Mouse (Mus musculus): ENCODE results near the gene Gm42906. TPM values are rescaled to one million over a fixed set of nuclear protein-coding genes. Genes with fewer than 3 reads are reported as not detected.

The Gm42906 gene
- polyA plus RNA-seq, 1 experiment from 2014 or later = 0.52 TPM

DNA sequence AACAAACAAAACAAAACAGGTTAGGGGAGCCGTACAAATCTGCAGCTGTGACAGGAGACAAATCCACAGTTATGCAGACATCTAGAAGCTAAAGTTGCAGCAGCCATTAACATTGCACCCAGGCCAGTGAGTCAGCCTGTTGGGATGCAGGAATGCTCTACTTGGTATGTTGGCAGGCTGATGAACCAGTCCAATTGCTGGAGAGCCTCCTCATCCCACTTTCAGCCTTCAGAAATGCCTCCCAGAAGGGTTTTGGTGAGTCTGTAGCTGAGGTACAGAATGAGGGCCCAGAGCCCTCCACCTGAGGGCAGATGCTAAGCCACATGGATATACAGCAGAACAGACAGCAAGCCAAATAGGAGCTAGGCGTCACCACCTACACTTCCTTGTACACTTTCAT, 358.4 kb downstream of the Gm42906 start:
- no peak overlapping the region for H3K4me3 ChIP-seq (ENCODE audit: low read depth, low read length)
- WGBS = 52% methylated on average over 2 of the region's 2 CpGs
- ATAC-seq (ENCODE audit: low FRiP score, low TSS enrichment) = 0 out of 2 replicates have a peak, but pooled peaks have one; percentile 38

DNA sequence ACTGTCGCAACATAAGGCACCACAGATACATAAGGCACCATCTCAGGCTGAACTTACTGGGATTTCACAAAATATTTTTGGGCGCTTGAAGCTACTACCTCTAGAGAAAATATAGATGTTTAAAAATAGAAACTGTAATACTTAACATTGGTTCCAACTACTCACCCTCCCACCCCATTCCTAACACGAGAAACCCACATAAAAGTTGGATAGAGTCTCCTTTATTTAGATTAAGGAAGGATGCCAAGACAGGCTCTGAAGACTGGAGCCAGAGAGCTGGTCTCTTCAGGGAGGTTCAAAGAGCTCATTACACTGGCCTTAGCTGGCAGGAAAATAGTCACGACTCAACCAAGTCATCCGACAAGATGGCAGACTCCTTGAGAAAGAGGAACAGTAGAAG, 361.9 kb downstream of the Gm42906 start:
- Histone ChIP-seq H3K27ac (replicated peaks) (no peak overlapping the region), H3K4me1 (replicated peaks; ENCODE audit: control insufficient read depth, insufficient read depth) (no peaks in the 10 kb centered on the region), H3K4me2 (replicated peaks; ENCODE audit: low read depth) (no peak overlapping the region), H3K27me3 (ENCODE audit: control insufficient read depth, insufficient read depth, low read length) (no peaks in the 10 kb centered on the region), H3K9ac (ENCODE audit: low read length) (no peak overlapping the region), H3K4me3 (ENCODE audit: low read depth, low read length) (no peak overlapping the region), H3K9me3 (ENCODE audit: control insufficient read depth, low read length) (no peaks in the 10 kb centered on the region), H3K36me3 (ENCODE audit: control insufficient read depth, insufficient read depth, low read length) (peaks cover 14% of the 10 kb centered on the region; the same call in 1 of the 2 replicates)
- ATAC-seq (ENCODE audit: low FRiP score, low TSS enrichment) (no peak), DNase-seq (ENCODE audit: low spot score) (no peak)
- 57% methylated on average over 5 of the region's 5 CpGs for WGBS
- TF ChIP-seq CTCF (IDR thresholded peaks at IDR 0.05; ENCODE audit: low read depth) (no peak), EP300 (optimal IDR thresholded peaks at IDR 0.05) (no peak)

More for the DNA sequence above, 358.4 kb downstream of the Gm42906 start:
- no peaks in the 10 kb centered on the region for H3K9me3 ChIP-seq (ENCODE audit: control insufficient read depth, low read length)
- TF ChIP-seq CTCF (IDR thresholded peaks at IDR 0.05; ENCODE audit: low read depth) (no peak), EP300 (optimal IDR thresholded peaks at IDR 0.05) (no peak)
- no peak overlapping the region for H3K4me2 ChIP-seq (replicated peaks; ENCODE audit: low read depth)
- H3K27me3 ChIP-seq (ENCODE audit: control insufficient read depth, insufficient read depth, low read length) = no peaks in the 10 kb centered on the region
- H3K4me1 ChIP-seq (replicated peaks; ENCODE audit: control insufficient read depth, insufficient read depth) = no peaks in the 10 kb centered on the region
- no peak for DNase-seq (ENCODE audit: low spot score)
- no peak overlapping the region for H3K27ac ChIP-seq (replicated peaks)
- H3K9ac ChIP-seq (ENCODE audit: low read length) = no peak overlapping the region
- H3K36me3 ChIP-seq (ENCODE audit: control insufficient read depth, insufficient read depth, low read length) = no peaks in the 10 kb centered on the region

GRCm38 (mm10) chr5:151065228-151065627, 362.7 kb downstream of the Gm42906 start:
- no peak for DNase-seq (ENCODE audit: low spot score)
- H3K4me3 ChIP-seq (ENCODE audit: low read depth, low read length) = no peak overlapping the region
- ATAC-seq (ENCODE audit: low FRiP score, low TSS enrichment) = no peak

GRCm38 (mm10) chr5:151061942-151062341, 366.0 kb downstream of the Gm42906 start:
- DNase-seq (ENCODE audit: low spot score) (no peak), ATAC-seq (ENCODE audit: low FRiP score, low TSS enrichment) (no peak)
- H3K4me2 ChIP-seq (replicated peaks; ENCODE audit: low read depth) = no peak overlapping the region
- peak; percentile 47 for TF ChIP-seq CTCF (IDR thresholded peaks at IDR 0.05; ENCODE audit: low read depth)
- no peak for TF ChIP-seq EP300 (optimal IDR thresholded peaks at IDR 0.05)
- no peak overlapping the region for H3K9ac ChIP-seq (ENCODE audit: low read length)
- no peaks in the 10 kb centered on the region for H3K27me3 ChIP-seq (ENCODE audit: control insufficient read depth, insufficient read depth, low read length)
- no peak overlapping the region for H3K27ac ChIP-seq (replicated peaks)
- peaks cover 3% of the 10 kb centered on the region; the same call in 1 of the 2 replicates for H3K4me1 ChIP-seq (replicated peaks; ENCODE audit: control insufficient read depth, insufficient read depth)
- H3K4me3 ChIP-seq (ENCODE audit: low read depth, low read length) = no peak overlapping the region
- peaks cover 18% of the 10 kb centered on the region; the same call in 1 of the 2 replicates for H3K36me3 ChIP-seq (ENCODE audit: control insufficient read depth, insufficient read depth, low read length)
- no peaks in the 10 kb centered on the region for H3K9me3 ChIP-seq (ENCODE audit: control insufficient read depth, low read length)
- 79% methylated on average over 2 of the region's 2 CpGs for WGBS

More at GRCm38 (mm10) chr5:151065228-151065627, 362.7 kb downstream of the Gm42906 start:
- Histone ChIP-seq H3K36me3 (ENCODE audit: control insufficient read depth, insufficient read depth, low read length) (peaks cover 14% of the 10 kb centered on the region; the same call in 1 of the 2 replicates), H3K9me3 (ENCODE audit: control insufficient read depth, low read length) (no peaks in the 10 kb centered on the region), H3K9ac (ENCODE audit: low read length) (no peak overlapping the region), H3K4me2 (replicated peaks; ENCODE audit: low read depth) (no peak overlapping the region), H3K27me3 (ENCODE audit: control insufficient read depth, insufficient read depth, low read length) (no peaks in the 10 kb centered on the region), H3K4me1 (replicated peaks; ENCODE audit: control insufficient read depth, insufficient read depth) (no peaks in the 10 kb centered on the region), H3K27ac (replicated peaks) (no peak overlapping the region)
- TF ChIP-seq CTCF (IDR thresholded peaks at IDR 0.05; ENCODE audit: low read depth) = no peak
- TF ChIP-seq EP300 (optimal IDR thresholded peaks at IDR 0.05) = no peak
- 30% methylated on average over 1 of the region's 1 CpGs for WGBS

- Histone ChIP-seq H3K9me3 (ENCODE audit: control insufficient read depth, low read length) (no peaks in the 10 kb centered on the region), H3K4me1 (replicated peaks; ENCODE audit: control insufficient read depth, insufficient read depth) (peaks cover 4% of the 10 kb centered on the region; the same call in 1 of the 2 replicates), H3K27me3 (ENCODE audit: control insufficient read depth, insufficient read depth, low read length) (no peaks in the 10 kb centered on the region), H3K36me3 (ENCODE audit: control insufficient read depth, insufficient read depth, low read length) (peaks cover 19% of the 10 kb centered on the region; the same call in 1 of the 2 replicates), H3K4me2 (replicated peaks; ENCODE audit: low read depth) (no peak overlapping the region), H3K27ac (replicated peaks) (peak overlapping the region; percentile 63), H3K9ac (ENCODE audit: low read length) (no peak overlapping the region), H3K4me3 (ENCODE audit: low read depth, low read length) (no peak overlapping the region)
- DNase-seq (ENCODE audit: low spot score) = peak; percentile 37
- TF ChIP-seq CTCF (IDR thresholded peaks at IDR 0.05; ENCODE audit: low read depth) (peak; percentile 27; the same call in 1 of the 2 replicates), EP300 (optimal IDR thresholded peaks at IDR 0.05) (no peak)
- 48% methylated on average over 12 of the region's 12 CpGs for WGBS
- ATAC-seq (ENCODE audit: low FRiP score, low TSS enrichment) = peak; percentile 73
Observed at GRCm38 (mm10) chr5:151060476-151060875, 367.5 kb downstream of the Gm42906 start.

GRCm38 (mm10) chr5:151059772-151060171, 368.2 kb downstream of the Gm42906 start:
- Histone ChIP-seq H3K27ac (replicated peaks) (no peak overlapping the region), H3K9ac (ENCODE audit: low read length) (no peak overlapping the region), H3K4me1 (replicated peaks; ENCODE audit: control insufficient read depth, insufficient read depth) (peaks cover 6% of the 10 kb centered on the region; the same call in 1 of the 2 replicates), H3K36me3 (ENCODE audit: control insufficient read depth, insufficient read depth, low read length) (peaks cover 21% of the 10 kb centered on the region; the same call in 1 of the 2 replicates), H3K4me2 (replicated peaks; ENCODE audit: low read depth) (no peak overlapping the region), H3K4me3 (ENCODE audit: low read depth, low read length) (no peak overlapping the region), H3K9me3 (ENCODE audit: control insufficient read depth, low read length) (no peaks in the 10 kb centered on the region), H3K27me3 (ENCODE audit: control insufficient read depth, insufficient read depth, low read length) (no peaks in the 10 kb centered on the region)
- 63% methylated on average over 5 of the region's 5 CpGs for WGBS
- no peak for DNase-seq (ENCODE audit: low spot score)
- no peak for ATAC-seq (ENCODE audit: low FRiP score, low TSS enrichment)
- no peak for TF ChIP-seq CTCF (IDR thresholded peaks at IDR 0.05; ENCODE audit: low read depth)
- TF ChIP-seq EP300 (optimal IDR thresholded peaks at IDR 0.05) = peak; percentile 33

Measured in stomach, postnatal 0 days (tissue).